Mouse (Mus musculus): ENCODE results near the gene Oprd1.

The Oprd1 gene

GRCm38 (mm10) chr4:132078296-132078714 lies 66.0 kb downstream of the Oprd1 start:
- peak; percentile 62 for DNase-seq

- no peak for DNase-seq
Measured at GRCm38 (mm10) chr4:132077445-132077844, 66.8 kb downstream of the Oprd1 start.

GRCm38 (mm10) chr4:132076480-132077405 lies 67.5 kb downstream of the Oprd1 start:
- DNase-seq, result peak; percentile 80

- no peak for DNase-seq
Measured at GRCm38 (mm10) chr4:132075796-132076195, 68.5 kb downstream of the Oprd1 start.

- peak; percentile 99 for DNase-seq
Measured at GRCm38 (mm10) chr4:132074933-132075769, 69.1 kb downstream of the Oprd1 start, which contains the start of gene Epb41. TSS of gene Epb41 (minus strand) at chr4:132075321.

GRCm38 (mm10) chr4:132074077-132074932 lies 70.0 kb downstream of the Oprd1 start, which contains the start of gene Gm10300:
TSS of gene Gm10300 (plus strand) at chr4:132074697.
- peak; percentile 59 for DNase-seq

- no peak for DNase-seq
Measured at GRCm38 (mm10) chr4:132072946-132073345, 71.3 kb downstream of the Oprd1 start.

- no peak for DNase-seq
Measured at GRCm38 (mm10) chr4:132072156-132072555, 72.1 kb downstream of the Oprd1 start.

- DNase-seq, result no peak
Measured at GRCm38 (mm10) chr4:132071674-132072073, 72.6 kb downstream of the Oprd1 start.

- no peak for DNase-seq
Measured at GRCm38 (mm10) chr4:132067938-132068235, 76.4 kb downstream of the Oprd1 start.

- DNase-seq, result no peak
Measured at GRCm38 (mm10) chr4:132067112-132067937, 77.0 kb downstream of the Oprd1 start.

GRCm38 (mm10) chr4:132066101-132066773 lies 78.0 kb downstream of the Oprd1 start:
- DNase-seq, result peak; percentile 67

- no peak for DNase-seq
Measured at GRCm38 (mm10) chr4:132065578-132065977, 78.7 kb downstream of the Oprd1 start.

- DNase-seq, result peak; percentile 30
Measured at GRCm38 (mm10) chr4:132064550-132064949, 79.7 kb downstream of the Oprd1 start.

- no peak for DNase-seq
Measured at GRCm38 (mm10) chr4:132062934-132063884, 81.1 kb downstream of the Oprd1 start.

- DNase-seq, result no peak
Measured at GRCm38 (mm10) chr4:132062289-132062688, 82.0 kb downstream of the Oprd1 start.
